Mouse (Mus musculus): Measurements from ENCODE around the gene Cstb.

DNA sequence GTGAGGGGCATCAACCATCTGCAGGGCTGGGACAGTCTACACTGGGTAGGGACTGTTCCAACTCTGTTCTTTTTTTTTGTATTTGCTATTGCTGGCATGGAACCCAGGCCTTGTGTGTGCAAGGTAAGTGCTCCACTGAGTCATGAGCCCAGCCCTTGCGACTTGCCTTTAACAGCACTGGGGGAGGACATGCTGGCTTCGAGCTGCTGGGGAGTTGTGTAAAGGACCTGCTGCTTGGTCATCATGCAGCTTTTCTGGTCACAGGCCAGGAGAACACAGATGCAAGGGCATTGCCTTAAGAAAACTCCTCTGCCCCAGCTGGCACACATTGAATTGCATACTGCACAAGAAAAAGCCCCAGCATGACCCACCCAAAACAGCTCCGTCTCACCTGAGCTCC lies 16.8 kb downstream of the Cstb start:
- TF ChIP-seq POLR2A (IDR thresholded peaks at IDR 0.05; ENCODE audit: low read depth, low read length), result no peak
- TF ChIP-seq CTCF (IDR thresholded peaks at IDR 0.05; ENCODE audit: extremely low read depth, insufficient read depth, insufficient read length, insufficient replicate concordance), result no peak
